Mouse (Mus musculus) right cerebral cortex, adult 18-20 months (tissue): ENCODE data around the gene Zfp873.
A peak's percentile ranks its signal among the peaks of the same experiment; 100 is the strongest.
"Not testable (repeated sequence)": the region's sequence is repeated elsewhere in the genome, so short reads cannot be mapped to it uniquely, and the experiment has no call there.

Source experiments
- DNase-seq: peaks from one replicate; pipeline ENCODE4 v3.0.0; 2022; ENCODE audit warnings: mixed read lengths

The Zfp873 gene

DNA sequence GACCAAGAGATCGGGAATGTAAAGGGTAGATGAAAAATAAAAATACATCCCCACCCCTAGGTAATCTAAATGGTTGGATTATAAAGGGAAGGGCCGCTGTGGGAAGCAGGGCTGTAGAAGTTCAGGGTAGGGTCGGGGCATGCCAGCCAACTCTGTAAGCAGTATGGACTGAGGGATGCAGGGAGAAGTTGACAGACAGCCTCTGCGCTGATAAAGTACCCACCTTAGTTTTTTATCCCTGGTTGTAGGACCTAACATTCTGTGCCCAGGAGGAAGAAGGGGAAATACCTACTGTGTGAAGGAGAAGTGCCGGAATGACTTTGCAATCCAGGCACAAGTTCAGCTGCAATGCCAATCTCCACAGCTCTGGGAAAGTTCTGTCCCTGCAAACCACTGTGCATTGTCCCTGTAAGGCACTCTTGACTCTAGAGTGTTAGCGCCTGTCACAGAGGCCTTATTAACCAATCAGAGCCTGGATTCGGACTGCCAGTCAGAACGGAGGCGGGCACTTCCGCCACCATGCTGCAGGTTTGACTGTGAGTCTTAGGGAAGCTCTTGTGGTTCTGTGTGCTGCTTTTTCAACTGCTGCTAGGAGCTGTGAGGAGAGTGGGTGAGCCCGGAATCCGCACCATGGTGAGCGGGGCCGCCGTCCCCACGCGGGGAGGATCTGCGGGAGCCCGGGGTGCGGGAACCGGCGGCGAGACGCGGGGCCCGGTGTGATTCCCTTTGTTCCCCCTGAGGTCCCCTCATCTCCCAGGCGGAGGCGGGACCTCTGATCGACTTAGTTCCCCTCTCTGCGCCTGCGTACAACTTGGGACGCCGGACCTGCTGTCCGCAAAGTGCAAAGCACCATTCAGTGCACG lies at the start of gene Zfp873:
Gene Zfp873 (plus strand): TSS at position 527 of the 863 bp plus-strand sequence.
- DNase-seq = peak; percentile 95

- not testable (repeated sequence) for DNase-seq
Measured at GRCm38 (mm10) chr10:82003209-82003608, 44.7 kb upstream of the Zfp873 start.

- DNase-seq = peak; percentile 1
Measured at GRCm38 (mm10) chr10:82004822-82005221, 43.1 kb upstream of the Zfp873 start.

GRCm38 (mm10) chr10:82042191-82042590 lies 5.7 kb upstream of the Zfp873 start:
- no peak for DNase-seq

- DNase-seq = no peak
Measured at GRCm38 (mm10) chr10:82046603-82047002, 1.3 kb upstream of the Zfp873 start.

DNA sequence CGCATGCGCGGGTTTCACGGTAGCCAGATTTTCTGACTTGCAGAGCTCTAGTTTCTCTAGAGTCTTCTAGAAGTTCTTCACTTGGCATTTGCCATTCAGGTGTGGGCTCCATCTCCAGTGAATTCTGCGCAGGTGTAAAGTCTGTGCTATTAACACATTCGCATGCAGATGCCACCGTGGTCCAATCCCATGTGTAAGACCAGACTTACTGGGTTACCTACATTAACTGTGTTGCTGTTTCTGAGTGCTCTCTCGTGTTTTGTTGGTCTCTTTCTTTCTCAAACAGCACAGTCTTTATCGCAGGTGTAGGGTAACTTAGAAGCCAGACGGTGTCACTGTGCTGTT lies 509 bp downstream of the Zfp873 start:
- not testable (repeated sequence) for DNase-seq

GRCm38 (mm10) chr10:82082728-82083621 lies 35.1 kb downstream of the Zfp873 start, which contains the start of gene BC024063:
Gene BC024063, plus strand, starts transcription at chr10:82083353.
- peak; percentile 80 for DNase-seq

- not testable (repeated sequence) for DNase-seq
Measured at GRCm38 (mm10) chr10:82083622-82083971, 35.7 kb downstream of the Zfp873 start.
